Mouse (Mus musculus) hindbrain, embryonic 15.5 days (tissue): Measurements from ENCODE around the gene Olfr867. TPM values are rescaled to one million over a fixed set of nuclear protein-coding genes. Genes with fewer than 3 reads are reported as not detected.

ENCODE experiments used
- ATAC-seq: fragments of 200-750 bp; cut with Nextera tagmentation; 2 replicates; pipeline ENCODE4 v1.8.0; 2017; ENCODE audit warnings: low read depth, moderate number of reproducible peaks, moderate TSS enrichment; ENCODE audit not compliant: low FRiP score
- H3K27ac ChIP-seq: fragments of 300-500 bp; sonication (generic); replicated peaks from 2 replicates; pipeline ENCODE4 v1.5.1; 2015; ENCODE audit warnings: mild to moderate bottlenecking, inconsistent platforms
- H3K27me3 ChIP-seq: fragments of 300-500 bp; sonication (generic); 2 replicates; pipeline ENCODE4 v1.6.1; 2015; ENCODE audit warnings: control low read depth, inconsistent platforms
- H3K36me3 ChIP-seq: fragments of 300-500 bp; sonication (generic); 2 replicates; pipeline ENCODE4 v1.6.1; 2015; ENCODE audit warnings: control low read depth, inconsistent platforms
- H3K4me1 ChIP-seq: fragments of 300-500 bp; sonication (generic); replicated peaks from 2 replicates; pipeline ENCODE4 v1.6.1; 2015; ENCODE audit warnings: control low read depth, inconsistent platforms
- H3K4me2 ChIP-seq: fragments of 300-500 bp; sonication (generic); 2 replicates; pipeline ENCODE4 v1.6.1; 2015; ENCODE audit warnings: moderate library complexity, mild to moderate bottlenecking, inconsistent platforms
- H3K4me3 ChIP-seq: fragments of 300-500 bp; sonication (generic); 2 replicates; pipeline ENCODE4 v1.5.1; 2015; ENCODE audit warnings: mild to moderate bottlenecking, inconsistent platforms
- H3K9ac ChIP-seq: fragments of 300-500 bp; sonication (generic); 2 replicates; pipeline ENCODE4 v1.6.1; 2015; ENCODE audit warnings: inconsistent platforms
- H3K9me3 ChIP-seq: fragments of 300-500 bp; sonication (generic); 2 replicates; pipeline ENCODE4 v1.6.1; 2016; ENCODE audit warnings: control low read depth, inconsistent platforms
- WGBS: fragments of 180-500 bp; shearing (Covaris S2); methylation state at CpG from one replicate; pipeline ENCODE4 v1.1.7; 2015; 5-methylcytosine and 5-hydroxymethylcytosine counted together
- microRNA-seq: library from miRNA; unstranded; fragments of <30 nt; microRNA quantifications from one replicate; pipeline ENCODE4, GENCODE M21; 2016
- polyA plus RNA-seq: library from polyadenylated mRNA; unstranded; fragments of >200 nt; fragmentation: Nextera tagmentation; extraction: Ambion mirVana; gene quantifications from 2 replicates; pipeline ENCODE4 v1.2.1, GENCODE M21; 2015

Gene Olfr867
- polyA plus RNA-seq, result not detected in 2 replicates

- no peaks in the 10 kb centered on the region for H3K27me3 ChIP-seq
- no peak within 1 kb of the TSS for H3K27ac ChIP-seq
- ATAC-seq, result no peak
- no peak within 1 kb of the TSS for H3K4me3 ChIP-seq
- no peak within 1 kb of the TSS for H3K4me2 ChIP-seq
- H3K36me3 ChIP-seq, result no peaks in the 10 kb centered on the region
- 0 out of 2 replicates have a peak, but pooled peaks cover 5% of the 10 kb centered on the region for H3K9me3 ChIP-seq
- no peak within 1 kb of the TSS for H3K9ac ChIP-seq
- H3K4me1 ChIP-seq, result no peaks in the 10 kb centered on the region
- 87% methylated on average over 1 of the region's 1 CpGs for WGBS
Observed at GRCm38 (mm10) chr9:20057462-20057861, at the start of gene Olfr867. TSS of gene Olfr867 (minus strand) at chr9:20057562.

GRCm38 (mm10) chr9:20098326-20098725 is 41.0 kb upstream of the Olfr867 start, which contains the start of gene Olfr868:
TSS of gene Olfr868 (plus strand) at chr9:20098626.
- Histone ChIP-seq H3K4me3 (no peak within 1 kb of the TSS), H3K9ac (no peak within 1 kb of the TSS), H3K4me1 (no peaks in the 10 kb centered on the region), H3K27me3 (no peaks in the 10 kb centered on the region), H3K27ac (no peak within 1 kb of the TSS), H3K9me3 (peaks cover 1% of the 10 kb centered on the region), H3K4me2 (no peak within 1 kb of the TSS), H3K36me3 (no peaks in the 10 kb centered on the region)
- no peak for ATAC-seq
- 45% methylated on average over 2 of the region's 2 CpGs for WGBS

GRCm38 (mm10) chr9:20073523-20074177 is 16.3 kb upstream of the Olfr867 start:
- WGBS, result 65% methylated on average over 7 of the region's 7 CpGs
- H3K9ac ChIP-seq, result no peak overlapping the region
- no peak overlapping the region for H3K4me2 ChIP-seq
- no peaks in the 10 kb centered on the region for H3K27me3 ChIP-seq
- no peaks in the 10 kb centered on the region for H3K36me3 ChIP-seq
- peaks cover 24% of the 10 kb centered on the region for H3K9me3 ChIP-seq
- ATAC-seq, result no peak
- H3K27ac ChIP-seq, result no peak overlapping the region
- H3K4me1 ChIP-seq, result no peaks in the 10 kb centered on the region
- H3K4me3 ChIP-seq, result no peak overlapping the region

- no peaks in the 10 kb centered on the region for H3K4me1 ChIP-seq
- no peak overlapping the region for H3K9ac ChIP-seq
- ATAC-seq, result no peak
- peaks cover 13% of the 10 kb centered on the region; the same call in 1 of the 2 replicates for H3K9me3 ChIP-seq
- H3K4me2 ChIP-seq, result no peak overlapping the region
- 95% methylated on average over 1 of the region's 1 CpGs for WGBS
- H3K4me3 ChIP-seq, result no peak overlapping the region
- H3K27me3 ChIP-seq, result no peaks in the 10 kb centered on the region
- no peak overlapping the region for H3K27ac ChIP-seq
- H3K36me3 ChIP-seq, result no peaks in the 10 kb centered on the region
Observed at GRCm38 (mm10) chr9:20071291-20071690, 13.9 kb upstream of the Olfr867 start.

GRCm38 (mm10) chr9:20070236-20070635 is 12.9 kb upstream of the Olfr867 start:
- Histone ChIP-seq H3K27ac (no peak overlapping the region), H3K4me2 (no peak overlapping the region), H3K4me3 (no peak overlapping the region), H3K4me1 (no peaks in the 10 kb centered on the region), H3K27me3 (no peaks in the 10 kb centered on the region), H3K36me3 (no peaks in the 10 kb centered on the region), H3K9me3 (peaks cover 6% of the 10 kb centered on the region; the same call in 1 of the 2 replicates), H3K9ac (no peak overlapping the region)
- no peak for ATAC-seq
- whole genome bisulfite sequencing, result 76% methylated on average over 3 of the region's 3 CpGs

GRCm38 (mm10) chr9:20047964-20048363 is 9.4 kb downstream of the Olfr867 start:
- WGBS, result 78% methylated on average over 3 of the region's 3 CpGs

GRCm38 (mm10) chr9:20027935-20028334 is 29.4 kb downstream of the Olfr867 start, which contains the start of gene Olfr866:
TSS of gene Olfr866 (minus strand) at chr9:20028035.
- Histone ChIP-seq H3K4me1 (no peaks in the 10 kb centered on the region), H3K4me3 (no peak within 1 kb of the TSS), H3K9me3 (0 out of 2 replicates have a peak, but pooled peaks cover 3% of the 10 kb centered on the region), H3K27me3 (no peaks in the 10 kb centered on the region), H3K4me2 (no peak within 1 kb of the TSS), H3K9ac (no peak within 1 kb of the TSS), H3K27ac (no peak within 1 kb of the TSS), H3K36me3 (no peaks in the 10 kb centered on the region)
- no peak for ATAC-seq
- WGBS, result 85% methylated on average over 2 of the region's 2 CpGs

More at GRCm38 (mm10) chr9:20047964-20048363, 9.4 kb downstream of the Olfr867 start:
- no peaks in the 10 kb centered on the region for H3K27me3 ChIP-seq
- H3K27ac ChIP-seq, result no peak overlapping the region
- peaks cover 17% of the 10 kb centered on the region for H3K9me3 ChIP-seq
- H3K36me3 ChIP-seq, result no peaks in the 10 kb centered on the region
- no peak for ATAC-seq
- no peaks in the 10 kb centered on the region for H3K4me1 ChIP-seq
- H3K4me3 ChIP-seq, result no peak overlapping the region
- no peak overlapping the region for H3K9ac ChIP-seq
- H3K4me2 ChIP-seq, result no peak overlapping the region

Small RNA genes within 50 kb of the gene (microRNA-seq; reads per million reads assigned to microRNA genes)
- gene Gm26231, result not detected
- not detected for gene Gm44395

Other genes starting within 250 kb of the Olfr867 start
- not detected in 2 replicates for gene Olfr860, start 207.8 kb downstream of the Olfr867 start, polyA plus RNA-seq
- not detected in 2 replicates for gene Olfr862, start 169.6 kb downstream of the Olfr867 start, polyA plus RNA-seq
- 0.08 and 0.14 TPM in 2 replicates for gene Olfr77, start 140.7 kb downstream of the Olfr867 start, polyA plus RNA-seq
- gene Olfr866, start 29.5 kb downstream of the Olfr867 start, polyA plus RNA-seq, result not detected in 2 replicates
- not detected in 2 replicates for gene Olfr868, start 41.1 kb upstream of the Olfr867 start, polyA plus RNA-seq
- not detected in 2 replicates for gene Olfr869, start 71.4 kb upstream of the Olfr867 start, polyA plus RNA-seq
- not detected in 2 replicates for gene Olfr870, start 116.5 kb upstream of the Olfr867 start, polyA plus RNA-seq
- not detected in 2 replicates for gene Olfr871, start 154.6 kb upstream of the Olfr867 start, polyA plus RNA-seq
- not detected in 2 replicates for gene Olfr872, start 179.6 kb upstream of the Olfr867 start, polyA plus RNA-seq
- gene Olfr39, start 224.8 kb upstream of the Olfr867 start, polyA plus RNA-seq, result not detected in 2 replicates
- gene Olfr873, start 241.0 kb upstream of the Olfr867 start, polyA plus RNA-seq, result not detected in 2 replicates